ENCODE assay signal across 9 mouse cellular contexts in the genomic region with DNA sequence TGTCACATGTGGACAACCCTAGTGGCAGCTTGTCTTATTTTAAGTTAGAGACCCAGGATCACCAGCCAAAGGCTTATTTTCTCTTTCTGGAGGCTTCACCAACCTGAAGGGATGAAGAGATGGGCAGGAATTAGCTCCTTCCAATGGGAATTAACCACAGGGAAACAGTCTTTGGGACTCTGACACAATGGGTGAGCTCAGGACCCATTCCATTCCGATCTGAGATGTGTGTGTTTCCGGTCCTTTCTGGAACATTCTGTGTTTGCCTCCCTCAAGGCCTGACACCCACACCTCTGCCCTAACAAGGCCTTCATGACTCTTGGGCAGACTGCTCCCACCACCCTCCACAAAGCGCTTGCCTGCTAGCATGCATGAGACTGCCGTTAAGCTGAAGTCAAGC. TPM values are rescaled to one million over a fixed set of nuclear protein-coding genes. Genes with fewer than 3 reads are reported as not detected.
DNase-seq lines count a peak whose midpoint lies in the region; ATAC-seq and TF ChIP-seq lines count a peak whose summit lies in the region.
"Had no signal": no experiment of that assay in that cellular context is flagged by ENCODE, and none has a peak within 500 bp of the region (broad histone marks: within the 10 kb centered on the region; RNA-seq: fewer than 3 reads in every experiment).

A gene (plus strand): TSS at position 301 of the 400 bp plus-strand sequence.

- no peaks in the 10 kb centered on the region for H3K27me3 ChIP-seq in testis, adult 2 months (ENCODE audit: control insufficient read depth, insufficient read depth, low read length)
- H3K27me3 ChIP-seq in erythroblast, embryonic 14.5 days (ENCODE audit: control insufficient read depth) = no peaks in the 10 kb centered on the region
- no peaks in the 10 kb centered on the region for H3K27me3 ChIP-seq in limb, embryonic 13.5 days
- no peaks in the 10 kb centered on the region for H3K27me3 ChIP-seq in stomach, embryonic 16.5 days (ENCODE audit: control insufficient read depth, insufficient read depth, low read length)

- no peaks in the 10 kb centered on the region for H3K36me3 ChIP-seq in testis, adult 2 months (ENCODE audit: control insufficient read depth, insufficient read depth, low read length)
- no peaks in the 10 kb centered on the region for H3K36me3 ChIP-seq in erythroblast, embryonic 14.5 days (ENCODE audit: control insufficient read depth)
- no peaks in the 10 kb centered on the region for H3K36me3 ChIP-seq in limb, embryonic 13.5 days
- no peaks in the 10 kb centered on the region for H3K36me3 ChIP-seq in stomach, embryonic 16.5 days (ENCODE audit: control insufficient read depth, insufficient read depth, low read length)

- no peak for TF ChIP-seq POLR2A in testis, adult 2 months (IDR thresholded peaks at IDR 0.05; ENCODE audit: control insufficient read depth, low read depth, low read length)

- no peaks in the 10 kb centered on the region for H3K9me3 ChIP-seq in erythroblast, embryonic 14.5 days (ENCODE audit: control insufficient read depth, low read length)
- no peaks in the 10 kb centered on the region for H3K9me3 ChIP-seq in limb, embryonic 13.5 days
- H3K9me3 ChIP-seq in stomach, embryonic 16.5 days (replicated peaks; ENCODE audit: control insufficient read depth, low read length) = no peaks in the 10 kb centered on the region

- intact Hi-C loops in left cerebral cortex, postnatal 4 days (cut with DNase I) = no loop called here
- intact Hi-C loops in left cerebral cortex, postnatal 10 days (cut with DNase I) = no loop called here

- H3K4me3 ChIP-seq in testis, adult 2 months (ENCODE audit: control insufficient read depth, low read depth, low read length) = no peak within 1 kb of the TSS
- H3K4me3 ChIP-seq in erythroblast, embryonic 14.5 days (replicated peaks) = peak within 1 kb of the TSS; percentile 2
- H3K4me3 ChIP-seq in limb, embryonic 13.5 days = no peak within 1 kb of the TSS
- H3K4me3 ChIP-seq in stomach, embryonic 16.5 days (replicated peaks; ENCODE audit: low read length) = no peak within 1 kb of the TSS

- H3K9ac ChIP-seq in limb, embryonic 13.5 days = peak within 1 kb of the TSS; percentile 55
- peak within 1 kb of the TSS; percentile 53 for H3K9ac ChIP-seq in stomach, embryonic 16.5 days (ENCODE audit: low read length)

- peaks cover 32% of the 10 kb centered on the region for H3K4me1 ChIP-seq in testis, adult 2 months (ENCODE audit: control insufficient read depth, insufficient read depth, low read length)
- peaks cover 58% of the 10 kb centered on the region for H3K4me1 ChIP-seq in erythroblast, embryonic 14.5 days (ENCODE audit: control insufficient read depth)
- peaks cover 29% of the 10 kb centered on the region for H3K4me1 ChIP-seq in limb, embryonic 13.5 days
- H3K4me1 ChIP-seq in stomach, embryonic 16.5 days (ENCODE audit: control insufficient read depth, insufficient read depth, low read length) = peaks cover 26% of the 10 kb centered on the region

- 72% methylated on average over 4 of the region's 4 CpGs for WGBS in limb, embryonic 13.5 days
- WGBS in stomach, embryonic 16.5 days = 76% methylated on average over 4 of the region's 4 CpGs

- H3K4me2 ChIP-seq in limb, embryonic 13.5 days (replicated peaks) = peak within 1 kb of the TSS; percentile 31
- peak within 1 kb of the TSS; percentile 23 for H3K4me2 ChIP-seq in stomach, embryonic 16.5 days (ENCODE audit: low read depth, low read length)

- no peak for DNase-seq in testis, postnatal 10 days (ENCODE audit: low spot score)
- no peak for DNase-seq in thymus, postnatal 4 days
- no peak for DNase-seq in left cerebral cortex, postnatal 4 days
- DNase-seq in left cerebral cortex, postnatal 10 days (ENCODE audit: extremely low spot score in 1 of 2, low spot score in 2 of 2) = no peak
- DNase-seq: retina, postnatal 1 day had no signal

- TF ChIP-seq CTCF in testis, adult 2 months (IDR thresholded peaks at IDR 0.05; ENCODE audit: control insufficient read depth, insufficient read depth, insufficient replicate concordance, low read depth, low read length) = no peak

- no peak for ATAC-seq in limb, embryonic 13.5 days (ENCODE audit: low FRiP score, low read depth)
- no peak for ATAC-seq in stomach, embryonic 16.5 days (ENCODE audit: insufficient read depth, low FRiP score)

- peak within 1 kb of the TSS; percentile 77 for H3K27ac ChIP-seq in testis, adult 2 months (ENCODE audit: control insufficient read depth, insufficient read depth, low read depth, low read length)
- peak within 1 kb of the TSS; percentile 90 for H3K27ac ChIP-seq in limb, embryonic 13.5 days
- H3K27ac ChIP-seq in stomach, embryonic 16.5 days (ENCODE audit: low read length) = peak within 1 kb of the TSS; percentile 95

RNA-seq across cellular contexts. Expression of the gene that starts here (rescaled TPM):
- polyA plus RNA-seq in testis, adult 2 months (2012; rRNA removed) = 2.2 and 2.3 TPM in 2 replicates
- 3.0 and 3.3 TPM in 2 replicates for polyA plus RNA-seq in erythroblast, embryonic 14.5 days (2012)
- 7.0 and 7.1 TPM in 2 replicates for polyA plus RNA-seq in limb, embryonic 13.5 days (2015; fragmentation: Nextera tagmentation; extraction: Ambion mirVana)
- polyA plus RNA-seq in stomach, embryonic 16.5 days (2015; fragmentation: Nextera tagmentation; extraction: Ambion mirVana) = 7.5 and 7.6 TPM in 2 replicates
- 1 to 10 TPM; 5.8 to 6.9 TPM for total RNA-seq in left cerebral cortex, postnatal 4 days (2021)
- 1 to 10 TPM; 4.1 to 4.6 TPM for total RNA-seq in left cerebral cortex, postnatal 10 days (2021)
